Mouse (Mus musculus): ENCODE results near the gene Slc4a3. TPM values are rescaled to one million over a fixed set of nuclear protein-coding genes. Genes with fewer than 3 reads are reported as not detected.

Gene Slc4a3
- 25.3 and 25.4 TPM in 2 replicates for polyA plus RNA-seq (2015; fragmentation: Nextera tagmentation; extraction: Ambion mirVana)

- 0 out of 2 replicates have a peak, but pooled peaks cover 6% of the 10 kb centered on the region for H3K27me3 ChIP-seq (replicated peaks)
- peaks cover 43% of the 10 kb centered on the region for H3K4me1 ChIP-seq
- peaks cover 35% of the 10 kb centered on the region for H3K36me3 ChIP-seq
- H3K9ac ChIP-seq = peak within 1 kb of the TSS; percentile 95
- 2% methylated on average over 54 of the region's 64 CpGs for WGBS
- peak within 1 kb of the TSS; percentile 79 for H3K4me2 ChIP-seq
- H3K27ac ChIP-seq (replicated peaks) = peak within 1 kb of the TSS; percentile 80
- H3K4me3 ChIP-seq = peak within 1 kb of the TSS; percentile 84
- no peaks in the 10 kb centered on the region for H3K9me3 ChIP-seq
- peak; percentile 55; the same call in 1 of the 2 replicates for ATAC-seq (ENCODE audit: extremely low read depth, insufficient number of reproducible peaks, low FRiP score, low TSS enrichment)
These were observed at the start of gene Slc4a3 for GRCm38 (mm10) chr1:75545965-75546956. Gene Slc4a3, plus strand, starts transcription at chr1:75546266.

- H3K36me3 ChIP-seq = peaks cover 95% of the 10 kb centered on the region
- H3K4me1 ChIP-seq = peaks cover 13% of the 10 kb centered on the region
- H3K9me3 ChIP-seq = no peaks in the 10 kb centered on the region
- H3K27me3 ChIP-seq (replicated peaks) = no peaks in the 10 kb centered on the region
- no peak overlapping the region for H3K9ac ChIP-seq
- H3K4me3 ChIP-seq = no peak overlapping the region
- WGBS = 74% methylated on average over 4 of the region's 4 CpGs
- no peak for ATAC-seq (ENCODE audit: extremely low read depth, insufficient number of reproducible peaks, low FRiP score, low TSS enrichment)
- H3K27ac ChIP-seq (replicated peaks) = no peak overlapping the region
- H3K4me2 ChIP-seq = no peak overlapping the region
These were observed 47.2 kb upstream of the Slc4a3 start for GRCm38 (mm10) chr1:75498897-75499296.

GRCm38 (mm10) chr1:75499441-75499840 lies 46.6 kb upstream of the Slc4a3 start:
- no peak overlapping the region for H3K9ac ChIP-seq
- H3K27me3 ChIP-seq (replicated peaks) = no peaks in the 10 kb centered on the region
- H3K9me3 ChIP-seq = no peaks in the 10 kb centered on the region
- no peak for ATAC-seq (ENCODE audit: extremely low read depth, insufficient number of reproducible peaks, low FRiP score, low TSS enrichment)
- peaks cover 99% of the 10 kb centered on the region for H3K36me3 ChIP-seq
- no peak overlapping the region for H3K27ac ChIP-seq (replicated peaks)
- H3K4me2 ChIP-seq = no peak overlapping the region
- H3K4me1 ChIP-seq = peaks cover 19% of the 10 kb centered on the region
- WGBS = 75% methylated on average over 7 of the region's 7 CpGs
- no peak overlapping the region for H3K4me3 ChIP-seq

GRCm38 (mm10) chr1:75501905-75502304 lies 44.2 kb upstream of the Slc4a3 start:
- H3K9me3 ChIP-seq = no peaks in the 10 kb centered on the region
- no peak overlapping the region for H3K9ac ChIP-seq
- no peak overlapping the region for H3K27ac ChIP-seq (replicated peaks)
- no peak overlapping the region for H3K4me2 ChIP-seq
- 87% methylated on average over 9 of the region's 9 CpGs for WGBS
- peaks cover 81% of the 10 kb centered on the region for H3K36me3 ChIP-seq
- no peak for ATAC-seq (ENCODE audit: extremely low read depth, insufficient number of reproducible peaks, low FRiP score, low TSS enrichment)
- H3K27me3 ChIP-seq (replicated peaks) = no peaks in the 10 kb centered on the region
- peaks cover 30% of the 10 kb centered on the region for H3K4me1 ChIP-seq
- H3K4me3 ChIP-seq = no peak overlapping the region

GRCm38 (mm10) chr1:75502945-75503650 lies 43.0 kb upstream of the Slc4a3 start:
- Histone ChIP-seq H3K9me3 (no peaks in the 10 kb centered on the region), H3K4me2 (peak overlapping the region; percentile 91), H3K27me3 (replicated peaks) (no peaks in the 10 kb centered on the region), H3K36me3 (peaks cover 69% of the 10 kb centered on the region), H3K4me1 (peaks cover 41% of the 10 kb centered on the region), H3K4me3 (peak overlapping the region; percentile 97), H3K27ac (replicated peaks) (no peak overlapping the region), H3K9ac (peak overlapping the region; percentile 100)
- no peak for ATAC-seq (ENCODE audit: extremely low read depth, insufficient number of reproducible peaks, low FRiP score, low TSS enrichment)
- WGBS = 71% methylated on average over 25 of the region's 25 CpGs

GRCm38 (mm10) chr1:75503651-75503980 lies 42.5 kb upstream of the Slc4a3 start:
- Histone ChIP-seq H3K9me3 (no peaks in the 10 kb centered on the region), H3K27ac (replicated peaks) (peak overlapping the region; percentile 100; the same call in 1 of the 2 replicates), H3K9ac (peak overlapping the region; percentile 100), H3K36me3 (peaks cover 63% of the 10 kb centered on the region), H3K27me3 (replicated peaks) (no peaks in the 10 kb centered on the region), H3K4me1 (peaks cover 41% of the 10 kb centered on the region), H3K4me3 (peak overlapping the region; percentile 97), H3K4me2 (peak overlapping the region; percentile 91)
- ATAC-seq (ENCODE audit: extremely low read depth, insufficient number of reproducible peaks, low FRiP score, low TSS enrichment) = no peak
- WGBS = 50% methylated on average over 23 of the region's 23 CpGs

- peak overlapping the region; percentile 100 for H3K9ac ChIP-seq
- ATAC-seq (ENCODE audit: extremely low read depth, insufficient number of reproducible peaks, low FRiP score, low TSS enrichment) = no peak
- peaks cover 45% of the 10 kb centered on the region for H3K4me1 ChIP-seq
- H3K27me3 ChIP-seq (replicated peaks) = no peaks in the 10 kb centered on the region
- peak overlapping the region; percentile 97 for H3K4me3 ChIP-seq
- no peaks in the 10 kb centered on the region for H3K9me3 ChIP-seq
- peaks cover 55% of the 10 kb centered on the region for H3K36me3 ChIP-seq
- H3K27ac ChIP-seq (replicated peaks) = peak overlapping the region; percentile 100
- peak overlapping the region; percentile 91 for H3K4me2 ChIP-seq
- WGBS = 33% methylated on average over 9 of the region's 9 CpGs
These were observed 41.6 kb upstream of the Slc4a3 start for GRCm38 (mm10) chr1:75504256-75505045.

- Histone ChIP-seq H3K36me3 (peaks cover 46% of the 10 kb centered on the region), H3K9me3 (no peaks in the 10 kb centered on the region), H3K4me3 (peak overlapping the region; percentile 97), H3K27ac (replicated peaks) (peak overlapping the region; percentile 100), H3K4me1 (peaks cover 55% of the 10 kb centered on the region), H3K27me3 (replicated peaks) (no peaks in the 10 kb centered on the region), H3K9ac (peak overlapping the region; percentile 100), H3K4me2 (peak overlapping the region; percentile 91)
- 0 out of 2 replicates have a peak, but pooled peaks have one; percentile 26 for ATAC-seq (ENCODE audit: extremely low read depth, insufficient number of reproducible peaks, low FRiP score, low TSS enrichment)
- WGBS = under 1% methylated on average over 84 of the region's 84 CpGs
These were observed 40.7 kb upstream of the Slc4a3 start for GRCm38 (mm10) chr1:75505159-75505955.

- Histone ChIP-seq H3K4me1 (peaks cover 63% of the 10 kb centered on the region), H3K9me3 (no peaks in the 10 kb centered on the region), H3K36me3 (peaks cover 38% of the 10 kb centered on the region), H3K4me3 (peak within 1 kb of the TSS; percentile 97), H3K4me2 (peak within 1 kb of the TSS; percentile 91), H3K27ac (replicated peaks) (peak within 1 kb of the TSS; percentile 100), H3K9ac (peak within 1 kb of the TSS; percentile 100), H3K27me3 (replicated peaks) (no peaks in the 10 kb centered on the region)
- ATAC-seq (ENCODE audit: extremely low read depth, insufficient number of reproducible peaks, low FRiP score, low TSS enrichment) = peak; percentile 81
- under 1% methylated on average over 65 of the region's 65 CpGs for WGBS
These were observed 39.9 kb upstream of the Slc4a3 start, which contains the start of gene Obsl1 for GRCm38 (mm10) chr1:75505956-75506831. Gene Obsl1, minus strand, starts transcription at chr1:75506452.
